Mouse (Mus musculus) adrenal gland, postnatal 10 days (tissue): ENCODE data around the gene Ccdc42. TPM values are rescaled to one million over a fixed set of nuclear protein-coding genes. Genes with fewer than 3 reads are reported as not detected.

Source experiments
- DNase-seq: peaks from one replicate; pipeline ENCODE4 v3.0.0; 2021; ENCODE audit warnings: mixed read lengths
- long read RNA-seq, 2 experiments: library from polyadenylated mRNA; stranded (forward); transcript quantifications; one replicate each; pipeline ENCODE4 v2.0.0; 2021
- total RNA-seq, 2 experiments: library from RNA; stranded (reverse); gene quantifications; 2 replicates each; pipeline ENCODE4 v1.2.3; 2021

Ccdc42 gene
- total RNA-seq, result under 1 TPM in 1 of 2 experiments, not detected in 1; 0.72 TPM
- long read RNA-seq, experiment 1, result 0 reads
- long read RNA-seq, experiment 2, result 0 reads

DNA sequence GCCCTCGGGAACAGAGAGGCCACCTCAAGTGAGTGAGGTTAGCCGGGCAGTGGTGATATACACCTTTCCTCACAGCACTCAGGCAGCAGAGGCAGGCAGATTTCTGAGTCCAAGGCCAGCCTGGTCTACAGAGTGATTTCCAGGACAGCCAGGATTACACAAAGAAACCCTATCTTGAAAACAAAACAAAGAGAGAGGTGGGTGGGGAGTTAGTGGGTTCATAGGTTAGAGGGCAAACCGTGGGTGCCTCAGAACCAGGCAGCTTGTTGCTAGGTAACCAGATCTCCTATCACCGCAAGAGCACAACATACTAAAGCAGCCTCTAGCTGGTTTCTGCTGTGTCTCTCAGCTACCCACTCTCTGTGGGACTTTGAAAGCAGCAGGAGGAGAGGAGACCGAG is at the start of gene Ccdc42:
Gene Ccdc42 (plus strand): TSS at position 301 of the 400 bp plus-strand sequence.
- DNase-seq, result no peak

DNA sequence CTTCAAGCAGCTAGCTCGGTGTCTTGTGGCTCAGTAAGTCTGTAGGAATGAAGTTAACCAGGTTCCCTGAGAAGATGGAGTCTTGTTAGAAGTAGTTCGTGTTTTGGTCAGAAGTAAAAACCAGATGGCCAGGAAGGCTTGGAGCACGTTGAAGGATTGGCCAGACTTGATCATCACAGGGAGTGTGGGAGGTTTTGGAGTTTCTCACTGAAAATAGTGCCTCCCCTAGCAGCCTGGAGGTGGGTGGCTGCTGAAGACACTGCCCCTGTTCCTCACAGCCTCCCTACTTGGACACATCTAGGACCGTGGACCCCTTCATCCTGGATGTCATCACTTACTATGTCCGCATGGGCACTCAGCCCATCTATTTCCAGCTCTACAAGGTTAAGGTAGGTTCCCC is 47.2 kb upstream of the Ccdc42 start:
- DNase-seq, result no peak

- DNase-seq, result peak; percentile 47
These were observed 42.3 kb upstream of the Ccdc42 start for GRCm38 (mm10) chr11:68544554-68544953.

DNA sequence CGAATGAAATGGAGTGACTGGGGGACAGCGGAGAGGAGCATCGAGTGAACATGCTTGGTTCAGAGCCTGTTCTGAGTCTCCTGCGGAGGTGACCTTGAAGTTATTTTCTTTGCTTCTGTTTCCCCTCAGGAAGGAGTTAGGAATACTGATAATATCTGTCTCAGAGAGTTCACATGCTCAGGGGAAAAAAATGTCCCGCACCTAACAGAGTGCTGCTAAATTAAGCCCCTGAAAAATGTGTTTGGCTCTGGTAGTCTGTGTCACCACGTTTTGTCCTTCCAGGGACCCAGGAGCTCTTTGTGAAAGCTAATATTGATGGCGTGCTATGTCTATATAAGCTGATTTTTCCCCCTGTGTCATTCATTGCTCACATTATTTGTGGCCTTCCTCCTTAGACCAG is 41.6 kb upstream of the Ccdc42 start:
- no peak for DNase-seq

DNA sequence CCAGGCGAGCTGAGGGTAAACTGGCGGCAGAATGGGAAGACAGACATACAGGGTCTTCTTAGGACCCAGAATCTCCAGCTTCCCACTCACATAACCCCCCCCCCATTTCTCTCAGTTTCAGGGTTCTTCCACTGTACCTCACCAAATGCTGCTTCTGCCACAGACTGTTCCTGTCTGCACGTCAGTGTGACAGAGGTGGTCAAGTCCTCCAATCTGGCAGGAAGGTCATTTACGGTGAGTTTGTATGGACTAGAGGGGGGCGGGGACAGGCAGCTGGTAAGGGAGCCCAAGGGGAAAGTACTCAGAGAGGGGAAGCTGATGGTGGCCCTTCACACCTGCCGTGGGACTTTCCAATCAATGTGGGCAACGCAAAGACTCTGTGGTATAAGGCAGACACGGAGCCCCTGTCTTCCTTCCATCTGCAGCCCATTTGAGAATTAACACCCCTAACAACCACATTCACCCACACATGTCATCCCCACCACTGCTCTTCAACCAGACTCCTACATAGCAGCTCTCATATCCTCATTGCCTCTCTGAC is 41.1 kb upstream of the Ccdc42 start:
- DNase-seq, result no peak

GRCm38 (mm10) chr11:68547484-68547883 is 39.3 kb upstream of the Ccdc42 start:
- no peak for DNase-seq

GRCm38 (mm10) chr11:68549597-68549996 is 37.2 kb upstream of the Ccdc42 start:
- DNase-seq, result no peak

DNA sequence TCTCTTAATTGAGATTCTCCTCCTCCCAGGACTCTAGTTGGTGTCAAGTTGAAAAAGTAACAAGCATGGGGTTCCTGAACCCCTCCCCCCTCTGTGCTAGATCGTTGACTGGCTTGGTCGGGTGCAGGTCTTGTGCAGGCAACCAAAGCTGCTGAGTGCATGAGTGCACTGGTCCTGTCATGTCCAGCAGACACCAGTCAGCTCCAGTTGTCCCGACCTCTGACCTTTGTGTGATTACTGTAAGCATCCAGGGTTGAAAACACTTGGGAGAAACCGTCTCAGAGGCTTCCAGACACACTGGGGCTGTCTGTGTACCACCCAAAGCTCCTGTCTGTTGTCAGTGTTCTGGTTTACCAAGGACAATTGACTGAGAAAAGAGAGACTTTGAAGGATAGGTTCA is 36.5 kb upstream of the Ccdc42 start:
- DNase-seq, result no peak

DNA sequence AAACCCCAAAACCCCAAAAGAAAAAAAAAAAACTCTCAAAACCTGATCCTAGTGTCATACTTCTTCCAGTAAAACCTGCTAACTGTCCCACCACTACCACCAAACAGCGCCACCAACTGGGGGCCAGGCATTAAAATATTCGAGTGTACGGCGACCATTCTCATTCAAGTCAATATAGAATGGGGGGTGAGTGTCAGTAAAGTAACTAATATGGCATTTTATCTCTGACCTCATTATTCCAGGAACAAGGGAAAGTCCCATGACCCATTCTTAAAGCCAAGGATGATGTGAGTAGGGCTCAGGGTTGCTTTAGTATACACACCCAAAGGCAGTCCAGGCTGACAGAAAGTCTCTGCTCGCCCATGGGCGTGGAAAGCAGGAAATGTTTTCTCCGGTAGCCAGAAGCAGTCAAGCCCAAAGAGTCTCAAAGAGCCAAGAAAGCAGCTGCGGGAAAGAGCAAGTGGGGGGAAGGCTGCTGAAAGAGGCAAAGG is 32.8 kb upstream of the Ccdc42 start:
- peak; percentile 65 for DNase-seq

DNA sequence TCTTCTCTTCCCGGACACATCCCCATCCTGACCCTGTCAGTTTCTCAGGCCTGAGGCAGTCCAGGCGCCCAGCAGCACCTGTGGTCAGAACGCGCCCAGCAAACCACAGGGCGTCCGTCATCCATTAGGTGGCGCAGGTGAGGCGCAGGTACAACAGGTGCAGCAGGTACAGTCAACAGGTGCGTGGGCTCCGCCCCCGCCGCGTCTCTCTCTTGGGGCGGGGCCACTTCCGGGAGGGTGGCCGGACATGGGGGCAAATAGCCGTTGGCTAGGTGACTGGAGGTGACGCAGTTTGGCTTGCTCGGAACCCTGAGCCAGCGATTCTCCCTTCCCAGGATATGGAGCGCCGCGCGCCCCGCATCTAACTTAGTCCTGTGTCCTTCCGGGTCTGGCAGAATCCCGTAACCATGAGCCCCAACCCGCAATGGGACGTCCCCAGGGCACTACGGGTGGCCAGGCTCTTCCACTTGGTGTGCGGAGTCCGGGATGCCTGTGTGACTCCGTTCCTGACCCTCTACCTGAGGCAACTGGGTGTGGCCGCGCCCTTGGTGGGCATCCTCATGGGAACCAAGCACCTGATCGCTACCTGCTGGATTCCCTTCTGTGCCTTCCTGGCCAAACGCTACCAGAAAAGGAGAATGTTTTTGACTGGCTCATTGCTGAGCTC is 30.8 kb upstream of the Ccdc42 start, which contains the start of gene Mfsd6l:
Gene Mfsd6l (plus strand): TSS at position 269 of the 667 bp plus-strand sequence.
- DNase-seq, result no peak

DNA sequence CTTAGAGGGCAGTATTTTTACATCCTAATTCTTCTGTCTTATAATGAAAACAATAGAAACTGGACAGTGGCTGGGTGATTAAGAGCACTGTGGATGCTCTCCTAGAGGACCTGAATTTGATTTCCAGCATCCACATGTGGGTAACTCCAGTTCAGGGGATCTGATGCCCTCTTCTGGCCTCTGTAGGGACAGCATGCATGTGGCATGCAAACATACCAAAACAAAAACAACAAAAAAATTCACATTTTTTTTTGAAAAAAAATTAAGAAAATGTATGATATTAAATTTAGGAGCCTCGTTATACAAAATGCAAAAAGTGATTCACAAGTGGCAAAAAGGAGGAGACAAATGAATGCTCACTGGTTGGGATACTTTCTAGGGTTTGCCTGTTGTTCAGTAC is 27.3 kb upstream of the Ccdc42 start:
- peak; percentile 15 for DNase-seq

GRCm38 (mm10) chr11:68561957-68562950 is 24.6 kb upstream of the Ccdc42 start:
- no peak for DNase-seq

GRCm38 (mm10) chr11:68564356-68565031 is 22.3 kb upstream of the Ccdc42 start:
- DNase-seq, result no peak

GRCm38 (mm10) chr11:68565032-68565429 is 21.8 kb upstream of the Ccdc42 start:
- no peak for DNase-seq

- DNase-seq, result peak; percentile 81
These were observed 20.3 kb upstream of the Ccdc42 start for GRCm38 (mm10) chr11:68566447-68567059.

GRCm38 (mm10) chr11:68570861-68571260 is 16.0 kb upstream of the Ccdc42 start:
- no peak for DNase-seq

GRCm38 (mm10) chr11:68577076-68577475 is 9.7 kb upstream of the Ccdc42 start:
- no peak for DNase-seq

GRCm38 (mm10) chr11:68579462-68579881 is 7.3 kb upstream of the Ccdc42 start:
- DNase-seq, result peak; percentile 45

- no peak for DNase-seq
These were observed 6.3 kb upstream of the Ccdc42 start for GRCm38 (mm10) chr11:68580566-68580965.

GRCm38 (mm10) chr11:68583225-68583624 is 3.6 kb upstream of the Ccdc42 start:
- no peak for DNase-seq

- DNase-seq, result no peak
These were observed 2.8 kb upstream of the Ccdc42 start for GRCm38 (mm10) chr11:68583906-68584480.
